Mouse (Mus musculus) CD4-positive naive resting alpha-beta T cell, adult 76 days (primary cell): ENCODE measurements around the gene Gm9733. TPM values are rescaled to one million over a fixed set of nuclear protein-coding genes. Genes with fewer than 3 reads are reported as not detected.

ENCODE experiments used
- total RNA-seq: library from RNA; stranded (reverse); gene quantifications from one replicate; pipeline ENCODE4 v1.2.4, GENCODE M21; 2023

The Gm9733 gene
- total RNA-seq: not detected

GRCm38 (mm10) chr3:15332063-15332462 is at the start of gene Gm9733:
Gm9733 (minus strand) TSS chr3:15332302.

Other genes starting within 250 kb of the Gm9733 start
- 1.8 TPM for gene Sirpb1a, start 94.2 kb upstream of the Gm9733 start, total RNA-seq
- 0.44 TPM for gene Sirpb1b, start 242.8 kb upstream of the Gm9733 start, total RNA-seq